Mouse (Mus musculus) neural tube, embryonic 11.5 days (tissue): ENCODE measurements around the gene Tmem52b. TPM values are rescaled to one million over a fixed set of nuclear protein-coding genes. Genes with fewer than 3 reads are reported as not detected.

Source experiments
- ATAC-seq: fragments of 200-750 bp; cut with Nextera tagmentation; 2 replicates; pipeline ENCODE4 v1.8.0; 2017; ENCODE audit warnings: moderate number of reproducible peaks, mild to moderate bottlenecking, moderate TSS enrichment, moderate library complexity; ENCODE audit not compliant: insufficient read depth, low FRiP score, low TSS enrichment
- DNase-seq: peaks from one replicate; pipeline ENCODE4 v3.0.0-alpha.2; 2015; ENCODE audit warnings: low spot score
- H3K27ac ChIP-seq: fragments of 300-500 bp; sonication (generic); 2 replicates; pipeline ENCODE4 v1.5.1; 2014; ENCODE audit warnings: low read depth, mild to moderate bottlenecking, low read length
- H3K27me3 ChIP-seq: fragments of 300-500 bp; sonication (generic); 2 replicates; pipeline ENCODE4 v1.6.1; 2014; ENCODE audit warnings: mild to moderate bottlenecking, low read length, mixed read lengths; ENCODE audit not compliant: control insufficient read depth, insufficient read depth
- H3K36me3 ChIP-seq: fragments of 300-500 bp; sonication (generic); 2 replicates; pipeline ENCODE4 v1.6.1; 2014; ENCODE audit warnings: mild to moderate bottlenecking, low read length, moderate library complexity, mixed read lengths; ENCODE audit not compliant: control insufficient read depth, insufficient read depth
- H3K4me1 ChIP-seq: fragments of 300-500 bp; sonication (generic); 2 replicates; pipeline ENCODE4 v1.6.1; 2014; ENCODE audit warnings: low read length, mixed read lengths; ENCODE audit not compliant: control insufficient read depth, insufficient read depth
- H3K4me2 ChIP-seq: fragments of 300-500 bp; sonication (generic); 2 replicates; pipeline ENCODE4 v1.6.1; 2014; ENCODE audit warnings: low read depth, mild to moderate bottlenecking, moderate library complexity
- H3K4me3 ChIP-seq: fragments of 300-500 bp; sonication (generic); 2 replicates; pipeline ENCODE4 v1.5.1; 2014; ENCODE audit warnings: low read depth, low read length
- H3K9ac ChIP-seq: fragments of 300-500 bp; sonication (generic); 2 replicates; pipeline ENCODE4 v1.6.1; 2014; ENCODE audit warnings: mild to moderate bottlenecking, low read length
- H3K9me3 ChIP-seq: fragments of 300-500 bp; sonication (generic); 2 replicates; pipeline ENCODE4 v1.6.1; 2016; ENCODE audit warnings: low read length; ENCODE audit not compliant: control insufficient read depth
- WGBS: fragments of 180-500 bp; shearing (Covaris S2); extraction: QIAGEN DNeasy Blood & Tissue Kit; methylation state at CpG from one replicate; pipeline ENCODE4 v1.1.7; 2014; 5-methylcytosine and 5-hydroxymethylcytosine counted together
- polyA plus RNA-seq: library from polyadenylated mRNA; unstranded; fragments of >200 nt; fragmentation: Nextera tagmentation; extraction: Ambion mirVana; gene quantifications from 2 replicates; pipeline ENCODE4 v1.2.1, GENCODE M21; 2014

The Tmem52b gene
- polyA plus RNA-seq, 1 experiment from 2014 or later = not detected

DNA sequence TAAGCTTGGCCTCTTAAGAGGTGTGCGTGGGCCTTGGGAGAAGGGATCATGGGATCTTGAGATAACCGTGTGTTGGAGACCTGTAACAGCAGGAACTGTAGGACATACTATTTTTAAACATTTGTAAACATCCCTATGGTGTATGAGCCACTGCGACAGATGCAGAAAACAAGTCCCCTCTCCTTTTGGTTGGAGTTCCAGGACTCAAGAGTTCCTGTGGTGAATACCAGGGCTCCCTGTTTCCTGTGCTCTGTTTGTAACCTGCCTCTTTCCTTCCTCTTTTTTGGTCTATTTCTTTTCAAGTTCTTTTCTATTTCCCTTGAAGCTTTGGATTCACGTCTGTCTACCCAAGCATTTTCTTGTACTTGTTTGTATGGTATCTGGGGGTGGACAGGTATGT is 23.4 kb downstream of the Tmem52b start:
- Histone ChIP-seq H3K4me3 (no peak overlapping the region), H3K9me3 (no peaks in the 10 kb centered on the region), H3K4me1 (0 out of 2 replicates have a peak, but pooled peaks cover 3% of the 10 kb centered on the region), H3K27ac (no peak overlapping the region), H3K36me3 (no peaks in the 10 kb centered on the region), H3K27me3 (no peaks in the 10 kb centered on the region), H3K9ac (no peak overlapping the region), H3K4me2 (no peak overlapping the region)
- WGBS = 89% methylated on average over 4 of the region's 4 CpGs
- ATAC-seq (no peak), DNase-seq (no peak)

DNA sequence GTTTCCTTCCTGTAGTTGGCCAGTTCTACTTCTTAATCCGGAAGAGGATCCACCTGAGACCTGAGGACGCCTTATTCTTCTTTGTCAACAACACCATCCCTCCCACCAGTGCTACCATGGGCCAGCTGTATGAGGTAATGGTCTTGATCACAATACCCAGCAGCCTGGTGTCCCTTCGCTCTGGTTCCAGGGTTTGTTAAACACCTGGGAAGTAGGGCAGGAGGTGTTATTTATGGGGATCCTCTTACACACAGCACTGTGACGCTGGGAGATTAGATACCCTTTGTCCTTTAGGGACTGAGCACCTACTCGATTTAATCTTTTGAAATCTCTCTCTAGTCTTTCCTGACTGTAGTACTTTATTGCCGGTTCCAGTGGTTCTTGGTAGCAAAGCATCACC is 26.2 kb downstream of the Tmem52b start:
- no peaks in the 10 kb centered on the region for H3K9me3 ChIP-seq
- no peak for DNase-seq
- no peaks in the 10 kb centered on the region for H3K27me3 ChIP-seq
- H3K9ac ChIP-seq = no peak overlapping the region
- ATAC-seq = no peak
- H3K4me1 ChIP-seq = no peaks in the 10 kb centered on the region
- no peak overlapping the region for H3K4me3 ChIP-seq
- H3K36me3 ChIP-seq = no peaks in the 10 kb centered on the region
- H3K27ac ChIP-seq = no peak overlapping the region
- 87% methylated on average over 6 of the region's 6 CpGs for WGBS
- H3K4me2 ChIP-seq = no peak overlapping the region

DNA sequence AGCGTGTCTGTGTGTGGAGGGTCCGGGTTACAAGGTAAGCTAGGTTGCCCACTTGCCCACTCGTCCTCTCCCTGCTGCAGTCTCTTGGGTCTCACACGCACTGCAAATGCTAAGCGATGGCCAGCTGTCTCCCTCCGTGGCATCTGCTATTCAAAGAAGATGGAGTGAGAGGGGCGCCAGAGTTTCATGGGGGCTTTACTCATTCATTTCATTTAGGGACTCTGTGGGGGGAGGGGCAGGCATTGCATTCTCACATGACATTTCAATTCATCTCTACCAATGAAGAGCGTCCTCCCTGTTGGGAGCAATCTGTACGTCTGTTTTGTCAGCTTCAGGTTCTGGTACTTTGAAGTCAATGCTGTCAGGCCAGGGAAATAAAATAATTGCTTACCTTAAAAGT is 29.6 kb downstream of the Tmem52b start:
- DNase-seq (no peak), ATAC-seq (no peak)
- no peaks in the 10 kb centered on the region for H3K4me1 ChIP-seq
- no peaks in the 10 kb centered on the region for H3K9me3 ChIP-seq
- H3K36me3 ChIP-seq = no peaks in the 10 kb centered on the region
- H3K27ac ChIP-seq = no peak overlapping the region
- no peak overlapping the region for H3K4me3 ChIP-seq
- no peak overlapping the region for H3K9ac ChIP-seq
- no peaks in the 10 kb centered on the region for H3K27me3 ChIP-seq
- 60% methylated on average over 9 of the region's 9 CpGs for WGBS
- no peak overlapping the region for H3K4me2 ChIP-seq

DNA sequence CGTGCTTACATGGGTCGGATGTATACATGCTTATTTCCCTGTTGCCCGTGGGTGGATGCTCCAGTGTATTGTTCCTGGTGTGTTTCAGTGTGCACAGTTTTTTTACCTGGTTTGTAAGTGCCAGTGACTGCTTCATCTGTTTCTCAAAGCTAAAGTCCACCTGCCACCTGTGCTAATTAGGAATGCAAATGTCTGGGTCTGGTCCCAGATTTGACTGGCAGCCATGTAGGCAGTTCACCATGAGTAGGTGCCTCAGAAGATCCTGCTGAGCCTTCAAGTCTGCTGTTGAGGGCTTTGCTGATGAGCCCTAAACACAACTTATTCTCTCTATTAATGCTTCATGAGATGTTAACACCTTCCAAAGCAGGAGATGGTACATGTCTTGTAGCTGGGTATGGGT is 30.2 kb downstream of the Tmem52b start:
- H3K4me1 ChIP-seq = no peaks in the 10 kb centered on the region
- H3K4me3 ChIP-seq = no peak overlapping the region
- WGBS = 91% methylated on average over 3 of the region's 3 CpGs
- H3K4me2 ChIP-seq = no peak overlapping the region
- DNase-seq (no peak), ATAC-seq (no peak)
- H3K9ac ChIP-seq = no peak overlapping the region
- H3K27me3 ChIP-seq = no peaks in the 10 kb centered on the region
- no peak overlapping the region for H3K27ac ChIP-seq
- H3K36me3 ChIP-seq = no peaks in the 10 kb centered on the region
- H3K9me3 ChIP-seq = no peaks in the 10 kb centered on the region

DNA sequence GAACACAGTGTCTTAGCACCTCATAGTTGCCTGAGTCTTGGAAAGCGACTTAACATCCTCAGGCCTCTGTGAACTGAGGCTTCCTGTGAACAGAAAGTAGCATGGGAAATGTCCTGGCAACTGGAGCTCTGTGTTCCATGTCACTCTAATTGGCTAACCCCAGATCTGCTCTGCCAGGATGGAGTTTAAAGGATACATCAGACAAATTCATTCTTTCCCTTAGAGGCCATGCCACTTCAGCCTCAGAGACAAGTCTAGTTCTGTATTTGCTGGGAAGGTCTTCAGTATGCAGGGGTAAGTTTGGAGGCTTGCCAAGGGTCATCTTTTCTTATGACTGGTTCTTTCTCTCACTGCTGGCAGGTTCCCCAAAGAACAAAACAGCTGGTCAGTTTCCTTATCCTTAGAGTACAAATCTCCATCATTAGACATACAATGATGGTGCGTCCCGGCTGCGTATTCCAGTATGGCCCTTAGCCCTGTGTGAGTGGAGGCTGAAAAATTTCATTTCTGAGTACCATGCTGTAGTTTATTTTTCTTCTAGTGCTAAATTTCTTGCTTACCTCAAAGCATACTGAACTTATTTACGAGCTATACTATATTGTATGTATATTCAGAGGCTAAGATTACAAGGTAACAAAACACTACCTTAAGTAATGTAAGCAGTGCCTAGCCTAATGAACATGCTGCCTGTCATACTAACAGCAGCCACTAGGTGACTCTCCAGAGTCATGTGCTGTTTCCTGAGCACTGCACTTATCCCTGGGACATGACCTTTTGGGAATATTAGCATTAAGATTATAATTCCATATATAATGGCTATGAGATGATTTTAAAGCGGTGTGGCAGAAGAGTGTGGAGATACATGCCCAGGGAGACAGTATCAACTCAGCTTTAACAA is 31.6 kb downstream of the Tmem52b start:
- Histone ChIP-seq H3K27ac (no peak overlapping the region), H3K4me3 (no peak overlapping the region), H3K36me3 (no peaks in the 10 kb centered on the region), H3K9ac (no peak overlapping the region), H3K27me3 (no peaks in the 10 kb centered on the region), H3K9me3 (no peaks in the 10 kb centered on the region), H3K4me1 (no peaks in the 10 kb centered on the region), H3K4me2 (no peak overlapping the region)
- DNase-seq = peak; percentile 56
- 60% methylated on average over 6 of the region's 6 CpGs for WGBS
- ATAC-seq = peak; percentile 70

DNA sequence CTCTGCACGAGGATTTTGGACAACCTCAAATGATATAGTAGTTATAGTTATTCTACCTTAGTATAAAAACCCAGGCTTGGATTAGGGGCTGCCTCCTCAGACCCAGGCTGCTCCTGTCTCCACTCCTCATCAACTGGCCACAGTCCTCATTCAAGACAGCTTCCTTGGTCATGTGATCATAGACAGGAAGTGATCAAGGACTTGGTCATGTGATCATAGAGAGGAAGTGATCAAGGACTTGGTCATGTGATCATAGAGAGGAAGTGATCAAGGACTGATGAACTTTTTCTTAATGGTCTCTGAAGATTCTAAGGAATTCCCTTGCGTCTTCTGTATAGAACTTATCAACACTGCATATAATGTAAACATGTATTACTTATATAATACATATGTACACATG is 34.9 kb downstream of the Tmem52b start:
- H3K4me2 ChIP-seq = no peak overlapping the region
- no peak overlapping the region for H3K4me3 ChIP-seq
- H3K4me1 ChIP-seq = no peaks in the 10 kb centered on the region
- ATAC-seq (no peak), DNase-seq (no peak)
- H3K27me3 ChIP-seq = no peaks in the 10 kb centered on the region
- no peak overlapping the region for H3K9ac ChIP-seq
- H3K36me3 ChIP-seq = no peaks in the 10 kb centered on the region
- H3K27ac ChIP-seq = no peak overlapping the region
- no peaks in the 10 kb centered on the region for H3K9me3 ChIP-seq
- 80% methylated on average over 2 of the region's 2 CpGs for WGBS

DNA sequence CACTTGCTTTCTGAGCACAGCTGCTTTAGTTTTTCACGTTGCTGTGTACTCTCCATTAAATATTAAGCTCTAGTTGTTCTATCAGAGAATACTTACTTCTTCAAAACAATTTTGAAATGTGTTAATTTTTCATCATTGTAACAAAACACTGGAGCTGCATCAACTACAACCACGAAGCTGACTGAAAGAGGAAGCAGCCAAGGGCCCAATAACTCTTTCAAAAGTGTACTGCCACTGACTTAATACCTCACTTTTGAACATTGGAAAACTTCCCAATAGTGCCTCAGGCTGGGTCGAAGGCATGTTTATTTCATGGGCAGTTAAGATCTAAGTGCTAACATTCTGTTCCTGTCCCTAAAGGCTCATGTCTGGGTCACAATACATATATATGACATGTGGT is 35.7 kb downstream of the Tmem52b start:
- DNase-seq = no peak
- 80% methylated on average over 3 of the region's 3 CpGs for WGBS
- H3K9ac ChIP-seq = no peak overlapping the region
- no peaks in the 10 kb centered on the region for H3K27me3 ChIP-seq
- no peaks in the 10 kb centered on the region for H3K9me3 ChIP-seq
- H3K27ac ChIP-seq = no peak overlapping the region
- no peak for ATAC-seq
- no peak overlapping the region for H3K4me3 ChIP-seq
- no peaks in the 10 kb centered on the region for H3K36me3 ChIP-seq
- no peak overlapping the region for H3K4me2 ChIP-seq
- H3K4me1 ChIP-seq = no peaks in the 10 kb centered on the region

DNA sequence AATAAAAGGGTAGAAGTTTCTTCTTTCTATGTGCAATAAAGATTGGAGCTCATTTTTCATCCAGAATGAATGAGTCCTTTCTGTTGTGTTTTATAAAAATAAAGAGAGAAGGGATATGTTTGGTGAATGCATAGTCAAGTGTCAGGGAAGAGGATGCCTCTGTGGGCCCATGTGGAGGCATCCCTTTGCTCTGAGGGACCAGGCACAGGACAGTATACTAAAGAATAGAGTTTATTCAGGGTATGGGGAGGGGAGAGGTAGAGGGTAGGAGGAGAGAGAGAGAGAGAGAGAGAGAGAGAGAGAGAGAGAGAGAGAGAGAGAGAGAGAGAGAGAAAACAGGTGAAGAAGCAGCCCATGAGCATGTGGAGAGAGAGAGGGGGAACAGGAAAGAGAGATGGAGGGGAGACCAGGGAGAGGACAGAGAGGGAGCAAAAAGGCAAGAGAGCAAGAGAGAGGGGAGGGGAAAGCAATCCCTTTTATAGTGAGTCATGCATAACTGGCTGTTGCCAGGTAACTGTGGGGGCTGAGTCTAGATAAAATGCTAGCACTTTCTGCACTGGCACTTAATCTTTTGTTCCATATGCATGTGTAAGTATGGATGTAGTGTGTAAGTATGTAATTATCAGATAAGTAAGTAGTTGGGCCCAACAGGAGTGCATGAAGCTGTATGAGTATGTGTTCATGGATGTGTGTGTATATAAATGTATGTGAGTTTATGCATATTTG is 45.1 kb downstream of the Tmem52b start:
- DNase-seq = no peak
- no peaks in the 10 kb centered on the region for H3K9me3 ChIP-seq
- no peak overlapping the region for H3K4me2 ChIP-seq
- ATAC-seq = peak; percentile 71
- H3K9ac ChIP-seq = no peak overlapping the region
- H3K4me3 ChIP-seq = no peak overlapping the region
- H3K4me1 ChIP-seq = peaks cover 5% of the 10 kb centered on the region; the same call in 1 of the 2 replicates
- H3K27me3 ChIP-seq = no peaks in the 10 kb centered on the region
- no peak overlapping the region for H3K27ac ChIP-seq
- no peaks in the 10 kb centered on the region for H3K36me3 ChIP-seq
